Mouse (Mus musculus): ENCODE measurements around the gene Olfr522. TPM values are rescaled to one million over a fixed set of nuclear protein-coding genes. Genes with fewer than 3 reads are reported as not detected.

Gene Olfr522
- total and polyA plus RNA-seq, 3 experiments, result not detected

- in situ Hi-C loops (cut with MboI; ENCODE audit: low pct_ligation_motif_present, low pct_unique_long_range_greater_than_20kb, low sequenced_read_pairs), result no loop called here
- no peak for DNase-seq (ENCODE audit: extremely low read depth)
- no peak for TF ChIP-seq MAFK (IDR thresholded peaks at IDR 0.05; ENCODE audit: insufficient replicate concordance, low read length)
- no peak for TF ChIP-seq CTCF (conservative IDR thresholded peaks at IDR 0.05 in 1 of 2, IDR thresholded peaks at IDR 0.05 in 1 of 2; ENCODE audit: low read depth in 2 of 2, low read length in 2 of 2)
- Histone ChIP-seq H3K4me3 (replicated peaks in 1 of 3; ENCODE audit: low read depth in 2 of 3, low read length in 2 of 3, poor library complexity in 1 of 3) (no peak overlapping the region), H3K36me3 (replicated peaks in 1 of 2; ENCODE audit: control insufficient read depth in 1 of 2, insufficient read depth in 1 of 2, low read length in 1 of 2) (no peaks in the 10 kb centered on the region), H3K79me2 (replicated peaks; ENCODE audit: control insufficient read depth, extremely low read depth, insufficient read depth, poor library complexity, severe bottlenecking) (no peaks in the 10 kb centered on the region), H3K27me3 (replicated peaks) (peaks cover 68% of the 10 kb centered on the region), H3K9me3 (replicated peaks; ENCODE audit: low read length) (peaks cover 8% of the 10 kb centered on the region), H3K4me2 (ENCODE audit: insufficient read depth, low read depth, poor library complexity, severe bottlenecking) (no peak overlapping the region), H3K9ac (ENCODE audit: insufficient read depth, low read depth) (no peak overlapping the region), H3K27ac (ENCODE audit: insufficient read depth, low read depth) (no peak overlapping the region), H3K4me1 (ENCODE audit: control insufficient read depth in 1 of 2, insufficient read depth in 2 of 2) (no peaks in the 10 kb centered on the region)
- dilution Hi-C loops (cut with MboI; ENCODE audit: extremely low pct_ligation_motif_present, extremely low pct_unique_long_range_greater_than_20kb, low sequenced_read_pairs), result no loop called here
These were observed 6.3 kb upstream of the Olfr522 start for GRCm38 (mm10) chr7:140170863-140171262.

DNA sequence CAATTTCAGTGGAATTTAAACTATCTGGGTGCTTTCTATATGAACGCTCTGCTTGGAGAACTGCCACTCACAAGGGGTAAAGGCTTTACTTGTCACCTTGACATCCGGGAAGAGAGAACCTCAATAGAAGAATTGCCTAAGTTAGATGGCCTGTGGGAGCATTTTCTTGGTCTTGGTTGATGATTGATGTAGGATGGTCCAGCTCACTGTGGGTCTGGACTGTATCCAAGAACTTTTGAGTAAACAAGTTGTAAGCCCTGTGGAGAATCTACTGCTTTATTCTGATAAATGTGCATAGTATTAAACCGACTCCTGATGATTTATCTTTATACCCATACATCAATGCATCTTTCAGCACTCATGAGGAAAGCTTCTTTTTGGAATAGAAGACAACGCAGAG lies 4.8 kb upstream of the Olfr522 start:
- Histone ChIP-seq H3K27ac (ENCODE audit: insufficient read depth, low read depth) (no peak overlapping the region), H3K27me3 (replicated peaks) (peaks cover 70% of the 10 kb centered on the region), H3K79me2 (replicated peaks; ENCODE audit: control insufficient read depth, extremely low read depth, insufficient read depth, poor library complexity, severe bottlenecking) (no peaks in the 10 kb centered on the region), H3K4me1 (ENCODE audit: control insufficient read depth in 1 of 2, insufficient read depth in 2 of 2) (no peaks in the 10 kb centered on the region), H3K4me3 (replicated peaks in 1 of 3; ENCODE audit: low read depth in 2 of 3, low read length in 2 of 3, poor library complexity in 1 of 3) (no peak overlapping the region), H3K9me3 (replicated peaks; ENCODE audit: low read length) (peaks cover 8% of the 10 kb centered on the region), H3K4me2 (ENCODE audit: insufficient read depth, low read depth, poor library complexity, severe bottlenecking) (no peak overlapping the region), H3K9ac (ENCODE audit: insufficient read depth, low read depth) (no peak overlapping the region), H3K36me3 (replicated peaks in 1 of 2; ENCODE audit: control insufficient read depth in 1 of 2, insufficient read depth in 1 of 2, low read length in 1 of 2) (no peaks in the 10 kb centered on the region)
- in situ Hi-C loops (cut with MboI; ENCODE audit: low pct_ligation_motif_present, low pct_unique_long_range_greater_than_20kb, low sequenced_read_pairs), result no loop called here
- DNase-seq (ENCODE audit: extremely low read depth), result no peak
- no peak for TF ChIP-seq ZC3H11A (IDR thresholded peaks at IDR 0.05; ENCODE audit: low read depth, low read length)
- TF ChIP-seq TCF12 (IDR thresholded peaks at IDR 0.05; ENCODE audit: low read depth, low read length), result no peak
- TF ChIP-seq UBTF (IDR thresholded peaks at IDR 0.05; ENCODE audit: low read depth, low read length), result no peak
- no peak for TF ChIP-seq NELFE (IDR thresholded peaks at IDR 0.05; ENCODE audit: low read depth, low read length)
- TF ChIP-seq CHD1 (IDR thresholded peaks at IDR 0.05; ENCODE audit: low read depth, low read length), result no peak
- TF ChIP-seq USF1 (IDR thresholded peaks at IDR 0.05; ENCODE audit: low read depth, low read length), result no peak
- no peak for TF ChIP-seq MXI1 (IDR thresholded peaks at IDR 0.05; ENCODE audit: low read depth, low read length)
- TF ChIP-seq ZNF384 (IDR thresholded peaks at IDR 0.05; ENCODE audit: low read depth, low read length), result no peak
- no peak for TF ChIP-seq MAFK (IDR thresholded peaks at IDR 0.05; ENCODE audit: insufficient replicate concordance, low read length)
- no peak for TF ChIP-seq PAX5 (IDR thresholded peaks at IDR 0.05; ENCODE audit: low read length)
- no peak for TF ChIP-seq MAZ (IDR thresholded peaks at IDR 0.05; ENCODE audit: low read depth, low read length)
- dilution Hi-C loops (cut with MboI; ENCODE audit: extremely low pct_ligation_motif_present, extremely low pct_unique_long_range_greater_than_20kb, low sequenced_read_pairs), result no loop called here

GRCm38 (mm10) chr7:140167950-140168349 lies 3.4 kb upstream of the Olfr522 start:
- H3K9me3 ChIP-seq (replicated peaks; ENCODE audit: low read length), result peaks cover 8% of the 10 kb centered on the region
- peaks cover 2 to 5% of the 10 kb centered on the region in 2 experiments for H3K4me1 ChIP-seq (ENCODE audit: control insufficient read depth in 1 of 2, insufficient read depth in 2 of 2)
- H3K79me2 ChIP-seq (replicated peaks; ENCODE audit: control insufficient read depth, extremely low read depth, insufficient read depth, poor library complexity, severe bottlenecking), result no peaks in the 10 kb centered on the region
- H3K4me3 ChIP-seq (replicated peaks in 1 of 3; ENCODE audit: low read depth in 2 of 3, low read length in 2 of 3, poor library complexity in 1 of 3), result no peak overlapping the region
- H3K27me3 ChIP-seq (replicated peaks), result peaks cover 71% of the 10 kb centered on the region
- in situ Hi-C loops (cut with MboI; ENCODE audit: low pct_ligation_motif_present, low pct_unique_long_range_greater_than_20kb, low sequenced_read_pairs) (no loop called here), dilution Hi-C loops (cut with MboI; ENCODE audit: extremely low pct_ligation_motif_present, extremely low pct_unique_long_range_greater_than_20kb, low sequenced_read_pairs) (no loop called here)
- TF ChIP-seq E2F4 (IDR thresholded peaks at IDR 0.05; ENCODE audit: insufficient replicate concordance, low read depth, low read length), result no peak
- TF ChIP-seq SMC3 (IDR thresholded peaks at IDR 0.05; ENCODE audit: low read depth, low read length), result no peak
- TF ChIP-seq ZKSCAN1 (IDR thresholded peaks at IDR 0.05; ENCODE audit: borderline replicate concordance, low read depth, low read length), result no peak
- TF ChIP-seq RAD21 (IDR thresholded peaks at IDR 0.05; ENCODE audit: low read depth, low read length), result no peak
- no peak for TF ChIP-seq MYC (IDR thresholded peaks at IDR 0.05; ENCODE audit: low read depth, low read length)
- TF ChIP-seq MEF2A (IDR thresholded peaks at IDR 0.05; ENCODE audit: borderline replicate concordance, low read depth, low read length), result no peak
- TF ChIP-seq POLR2A (IDR thresholded peaks at IDR 0.05; ENCODE audit: low read depth, low read length), result no peak
- no peak for TF ChIP-seq BHLHE40 (IDR thresholded peaks at IDR 0.05; ENCODE audit: low read depth, low read length)
- TF ChIP-seq CHD1 (IDR thresholded peaks at IDR 0.05; ENCODE audit: low read depth, low read length), result no peak
- no peak for TF ChIP-seq JUND (conservative IDR thresholded peaks at IDR 0.05; ENCODE audit: low read depth, low read length)
- no peak for TF ChIP-seq ZNF384 (IDR thresholded peaks at IDR 0.05; ENCODE audit: low read depth, low read length)
- no peak for TF ChIP-seq JUN (IDR thresholded peaks at IDR 0.05; ENCODE audit: insufficient read depth, low read depth, low read length)
- TF ChIP-seq ELF1 (IDR thresholded peaks at IDR 0.05; ENCODE audit: low read depth, low read length), result no peak
- TF ChIP-seq SIN3A (IDR thresholded peaks at IDR 0.05; ENCODE audit: low read length), result no peak
- no peak for TF ChIP-seq POLR2AphosphoS2 (IDR thresholded peaks at IDR 0.05; ENCODE audit: low read depth, low read length)
- TF ChIP-seq MAZ (IDR thresholded peaks at IDR 0.05; ENCODE audit: low read depth, low read length), result no peak
- TF ChIP-seq EP300 (IDR thresholded peaks at IDR 0.05; ENCODE audit: low read length), result no peak
- no peak for TF ChIP-seq CHD2 (IDR thresholded peaks at IDR 0.05; ENCODE audit: low read length)
- no peak for TF ChIP-seq MAFK (IDR thresholded peaks at IDR 0.05; ENCODE audit: insufficient replicate concordance, low read length)
- no peaks in the 10 kb centered on the region for H3K36me3 ChIP-seq (replicated peaks in 1 of 2; ENCODE audit: control insufficient read depth in 1 of 2, insufficient read depth in 1 of 2, low read length in 1 of 2)
- H3K4me2 ChIP-seq (ENCODE audit: insufficient read depth, low read depth, poor library complexity, severe bottlenecking), result no peak overlapping the region
- no peak overlapping the region for H3K27ac ChIP-seq (ENCODE audit: insufficient read depth, low read depth)
- DNase-seq (ENCODE audit: extremely low read depth), result no peak
- H3K9ac ChIP-seq (ENCODE audit: insufficient read depth, low read depth), result no peak overlapping the region

Measured in CH12.LX (cell line).